Comparison of ENCODE assay signal across 9 mouse cellular contexts in genomic region chr6:88871546-88871945, GRCm38 (mm10). TPM values are rescaled to one million over a fixed set of nuclear protein-coding genes. Genes with fewer than 3 reads are reported as not detected.
DNase-seq lines count a peak whose midpoint lies in the region; ATAC-seq and TF ChIP-seq lines count a peak whose summit lies in the region.
"Had no signal": no experiment of that assay in that cellular context is flagged by ENCODE, and none has a peak within 500 bp of the region (broad histone marks: within the 10 kb centered on the region; RNA-seq: fewer than 3 reads in every experiment).

No protein-coding gene starts in this region.

- H3K36me3 ChIP-seq in intestine, embryonic 15.5 days, result no peaks in the 10 kb centered on the region
- peaks cover 21% of the 10 kb centered on the region; the same call in 1 of the 2 replicates for H3K36me3 ChIP-seq in neural tube, embryonic 13.5 days

- no peak for TF ChIP-seq POLR2A in lung, adult 2 months (IDR thresholded peaks at IDR 0.05; ENCODE audit: borderline replicate concordance, extremely low read depth, low read depth, low read length)

- no peak overlapping the region for H3K9ac ChIP-seq in intestine, embryonic 15.5 days
- peak overlapping the region; percentile 98; the same call in 1 of the 2 replicates for H3K9ac ChIP-seq in neural tube, embryonic 13.5 days

- no peak overlapping the region for H3K4me3 ChIP-seq in intestine, embryonic 15.5 days (replicated peaks)
- H3K4me3 ChIP-seq in neural tube, embryonic 13.5 days, result peak overlapping the region; percentile 94
- H3K4me3 ChIP-seq in lung, adult 2 months (replicated peaks; ENCODE audit: extremely low read depth, low read depth, low read length), result no peak overlapping the region

- H3K4me2 ChIP-seq in intestine, embryonic 15.5 days (replicated peaks), result 0 out of 2 replicates have a peak overlapping the region, but pooled peaks have one; percentile 5
- H3K4me2 ChIP-seq in neural tube, embryonic 13.5 days, result peak overlapping the region; percentile 85
- H3K4me2 ChIP-seq: heart, embryonic 11.5 days had no signal

- no peaks in the 10 kb centered on the region for H3K9me3 ChIP-seq in intestine, embryonic 15.5 days
- H3K9me3 ChIP-seq in neural tube, embryonic 13.5 days, result no peaks in the 10 kb centered on the region

- H3K4me1 ChIP-seq in intestine, embryonic 15.5 days (replicated peaks), result peaks cover 20% of the 10 kb centered on the region; the same call in 1 of the 2 replicates
- H3K4me1 ChIP-seq in neural tube, embryonic 13.5 days (replicated peaks), result peaks cover 60% of the 10 kb centered on the region
- H3K4me1 ChIP-seq in lung, adult 2 months (ENCODE audit: control insufficient read depth, insufficient read depth, low read length), result peaks cover 4% of the 10 kb centered on the region; the same call in 1 of the 2 replicates

- peak; percentile 63 for DNase-seq in cerebellum, adult 11-12 months
- peak; percentile 62 to 68 for DNase-seq in cerebellum, postnatal 14 days
- DNase-seq in urinary bladder, postnatal 10 days (ENCODE audit: low spot score), result no peak
- no peak for DNase-seq in ovary, postnatal 10 days (ENCODE audit: low spot score)
- no peak for DNase-seq in lung, adult 2 months

- no peak overlapping the region for H3K27ac ChIP-seq in intestine, embryonic 15.5 days
- peak overlapping the region; percentile 96 for H3K27ac ChIP-seq in neural tube, embryonic 13.5 days (replicated peaks)

- no peak for ATAC-seq in cerebellum, adult (ENCODE audit: insufficient number of reproducible peaks, low FRiP score, low TSS enrichment)
- ATAC-seq in intestine, embryonic 15.5 days, result no peak
- peak; percentile 15; the same call in 1 of the 2 replicates for ATAC-seq in neural tube, embryonic 13.5 days (ENCODE audit: low read depth)

- 29% methylated on average over 8 of the region's 8 CpGs for WGBS in intestine, embryonic 15.5 days
- 26% methylated on average over 8 of the region's 8 CpGs for WGBS in neural tube, embryonic 13.5 days
- 58% methylated on average over 8 of the region's 8 CpGs for WGBS in lung, adult 2 months

- TF ChIP-seq CTCF in lung, adult 2 months (IDR thresholded peaks at IDR 0.05; ENCODE audit: insufficient read depth, low read length), result no peak

- H3K27me3 ChIP-seq in intestine, embryonic 15.5 days (replicated peaks), result peaks cover 11% of the 10 kb centered on the region; the same call in 1 of the 2 replicates
- no peaks in the 10 kb centered on the region for H3K27me3 ChIP-seq in neural tube, embryonic 13.5 days

RNA-seq across cellular contexts. Expression of gene Podxl2, which starts 3.3 kb away (rescaled TPM):
- polyA plus RNA-seq in intestine, embryonic 15.5 days (2015; fragmentation: Nextera tagmentation; extraction: Ambion mirVana), result 49.6 and 52.5 TPM in 2 replicates
- 548 and 565 TPM in 2 replicates for polyA plus RNA-seq in neural tube, embryonic 13.5 days (2015; fragmentation: Nextera tagmentation; extraction: Ambion mirVana)
- 35.8 and 51.4 TPM in 2 replicates for polyA plus RNA-seq in lung, adult 2 months (2012; rRNA removed)

RNA-seq across cellular contexts. Expression of gene Mcm2, which starts 27.0 kb away (rescaled TPM):
- 106 and 107 TPM in 2 replicates for polyA plus RNA-seq in intestine, embryonic 15.5 days (2015; fragmentation: Nextera tagmentation; extraction: Ambion mirVana)
- 33.5 and 40.5 TPM in 2 replicates for polyA plus RNA-seq in neural tube, embryonic 13.5 days (2015; fragmentation: Nextera tagmentation; extraction: Ambion mirVana)
- 11.1 and 12.6 TPM in 2 replicates for polyA plus RNA-seq in lung, adult 2 months (2012; rRNA removed)

RNA-seq across cellular contexts. Expression of gene Abtb1, which starts 29.8 kb away (rescaled TPM):
- polyA plus RNA-seq in intestine, embryonic 15.5 days (2015; fragmentation: Nextera tagmentation; extraction: Ambion mirVana), result 24.2 and 25.0 TPM in 2 replicates
- polyA plus RNA-seq in neural tube, embryonic 13.5 days (2015; fragmentation: Nextera tagmentation; extraction: Ambion mirVana), result 43.1 and 43.4 TPM in 2 replicates
- 80.0 and 90.8 TPM in 2 replicates for polyA plus RNA-seq in lung, adult 2 months (2012; rRNA removed)

RNA-seq across cellular contexts. Expression of gene Tpra1, which starts 30.5 kb away (rescaled TPM):
- 62.2 and 72.1 TPM in 2 replicates for polyA plus RNA-seq in intestine, embryonic 15.5 days (2015; fragmentation: Nextera tagmentation; extraction: Ambion mirVana)
- 75.6 and 76.1 TPM in 2 replicates for polyA plus RNA-seq in neural tube, embryonic 13.5 days (2015; fragmentation: Nextera tagmentation; extraction: Ambion mirVana)
- polyA plus RNA-seq in lung, adult 2 months (2012; rRNA removed), result 176 and 184 TPM in 2 replicates

Comparison
In these comparisons a context has a peak if more than half of its experiments do, and no peak if none do; other contexts are left out.
1. DNase-seq: peak in cerebellum, adult 11-12 months (single experiment) and cerebellum, postnatal 14 days (2 of 2); none in urinary bladder, postnatal 10 days (single experiment), ovary, postnatal 10 days (single experiment) and lung, adult 2 months (single experiment).
2. RNA of gene Podxl2, which starts 3.3 kb away (polyA plus RNA-seq): 548 to 565 TPM in neural tube, embryonic 13.5 days; 49.6 to 52.5 TPM in intestine, embryonic 15.5 days and 35.8 to 51.4 TPM in lung, adult 2 months; every median in the first group is over 10 times any median in the second.